Mouse (Mus musculus): ENCODE data around the gene Celf1.
"Not testable (repeated sequence)": the region's sequence is repeated elsewhere in the genome, so short reads cannot be mapped to it uniquely, and the experiment has no call there.

The Celf1 gene

DNA sequence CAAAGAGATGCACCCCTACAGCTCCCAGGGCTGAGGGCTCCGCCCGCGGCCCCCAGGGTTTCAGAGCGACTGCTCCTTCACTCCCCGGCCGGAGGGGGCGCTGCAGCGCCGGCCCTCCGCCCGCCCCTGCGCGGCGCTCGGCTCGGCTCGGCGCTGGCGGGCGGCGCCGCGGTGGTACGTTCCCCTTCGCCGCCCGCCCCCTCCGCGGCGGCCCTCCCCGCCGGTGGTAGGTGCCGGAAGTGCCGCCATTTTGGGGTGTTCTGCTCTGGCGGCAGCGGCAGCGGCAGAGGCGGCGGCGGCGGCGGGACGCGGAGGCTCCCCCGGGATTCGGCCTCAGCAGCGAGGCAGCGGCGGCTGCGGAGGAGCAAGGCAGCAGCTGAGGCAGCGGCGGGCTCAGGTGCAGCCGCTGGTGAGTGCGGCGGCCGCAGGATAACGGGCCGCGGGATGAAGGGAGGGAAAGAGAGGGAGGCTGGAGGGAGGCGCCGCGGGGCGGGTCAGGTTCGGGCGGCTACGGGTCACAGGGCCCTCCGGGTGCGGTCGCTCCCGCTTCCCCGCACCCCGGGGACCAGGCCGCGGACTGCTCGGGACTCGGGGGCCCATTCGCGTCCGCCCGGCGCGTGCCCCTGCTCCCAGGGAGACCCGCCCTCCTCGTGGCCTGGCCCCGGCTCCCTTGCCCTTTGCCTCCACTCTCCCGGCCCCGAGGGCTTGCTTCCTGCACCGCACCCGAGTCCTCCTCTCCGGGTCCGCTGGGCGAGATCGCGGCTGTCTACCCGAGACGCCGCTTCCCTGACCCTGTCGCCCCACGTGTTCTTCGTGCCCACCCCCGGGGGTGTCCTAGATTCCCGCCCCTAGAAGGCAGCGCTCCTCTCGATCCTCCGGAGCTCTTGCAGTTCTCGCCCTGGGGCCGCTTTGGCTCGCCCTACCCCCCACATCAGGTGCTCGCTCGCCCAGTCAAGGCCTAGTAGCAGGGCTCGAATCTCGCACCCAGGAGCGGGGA, at the start of gene Celf1:
TSS of gene Celf1 (plus strand) at position 150 of the 997 bp plus-strand sequence.
- DNase-seq (ENCODE audit: low read depth, low spot score) = peak; percentile 42

DNA sequence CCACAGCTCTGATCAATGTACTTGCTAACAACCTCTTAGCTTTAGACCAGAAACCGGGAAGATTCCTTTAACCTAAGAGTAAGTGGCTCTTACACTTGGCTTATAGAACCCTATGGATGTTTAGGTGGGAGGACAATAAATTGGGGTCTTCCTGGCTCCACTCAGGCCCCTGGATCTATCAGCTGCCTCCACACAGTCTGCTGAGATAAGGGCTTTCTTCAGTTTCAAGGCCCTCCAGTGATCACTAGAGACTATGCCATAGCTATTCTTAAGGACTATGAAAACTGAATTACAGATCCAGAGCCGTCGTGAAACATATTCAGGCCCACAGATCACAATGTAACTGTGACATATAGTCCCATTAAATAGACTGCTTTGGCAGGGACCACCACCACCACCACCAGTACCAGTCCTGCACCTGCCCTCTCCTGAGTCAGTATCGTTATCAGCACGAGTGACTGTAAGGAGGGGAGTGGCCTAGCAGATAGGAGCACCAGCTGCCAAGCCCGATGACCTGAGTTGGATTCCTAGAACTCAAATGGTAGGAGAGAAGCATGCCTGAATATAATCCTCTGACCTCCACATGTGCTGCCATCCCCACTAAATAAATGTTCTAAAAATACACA, 46.4 kb upstream of the Celf1 start:
- DNase-seq (ENCODE audit: low read depth, low spot score) = no peak

DNA sequence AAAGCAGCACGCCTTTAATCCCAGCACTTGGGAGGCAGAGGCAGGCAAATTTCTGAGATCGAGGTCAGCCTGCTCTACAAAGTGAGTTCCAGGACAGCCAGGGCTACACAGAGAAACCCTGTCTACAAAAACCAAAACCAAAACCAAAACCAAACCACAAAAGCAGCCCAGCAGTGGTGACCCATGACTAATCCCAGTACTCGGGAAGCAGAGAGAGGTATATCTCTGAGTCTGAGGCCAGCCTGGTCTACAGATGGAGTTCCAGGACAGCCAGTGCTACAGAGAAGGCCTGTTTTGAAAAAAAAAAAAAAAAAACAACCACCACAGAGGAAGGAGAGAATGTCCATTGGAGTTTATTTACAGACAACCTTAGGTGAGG, 45.9 kb upstream of the Celf1 start:
- not testable (repeated sequence) for DNase-seq (ENCODE audit: low read depth, low spot score)

DNA sequence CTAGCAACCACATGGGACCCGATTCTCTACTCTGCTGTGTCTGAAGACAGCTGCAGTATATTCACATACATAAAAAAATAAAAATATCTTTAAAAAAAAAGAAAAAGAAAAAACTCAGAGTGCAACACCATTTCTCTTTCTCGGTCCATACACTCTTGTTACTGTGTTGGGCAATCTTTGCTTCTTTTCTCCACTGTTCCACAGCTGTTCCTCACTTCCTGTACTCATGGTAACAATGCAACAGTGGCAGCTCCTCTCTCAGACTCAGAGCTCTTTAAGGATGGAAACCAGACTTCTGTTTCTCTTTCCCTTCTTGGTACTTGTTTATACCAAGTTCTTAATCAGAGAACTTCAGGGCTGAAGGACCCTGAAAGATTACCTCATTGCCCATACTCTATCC, 36.8 kb upstream of the Celf1 start:
- no peak for DNase-seq (ENCODE audit: low read depth, low spot score)

DNA sequence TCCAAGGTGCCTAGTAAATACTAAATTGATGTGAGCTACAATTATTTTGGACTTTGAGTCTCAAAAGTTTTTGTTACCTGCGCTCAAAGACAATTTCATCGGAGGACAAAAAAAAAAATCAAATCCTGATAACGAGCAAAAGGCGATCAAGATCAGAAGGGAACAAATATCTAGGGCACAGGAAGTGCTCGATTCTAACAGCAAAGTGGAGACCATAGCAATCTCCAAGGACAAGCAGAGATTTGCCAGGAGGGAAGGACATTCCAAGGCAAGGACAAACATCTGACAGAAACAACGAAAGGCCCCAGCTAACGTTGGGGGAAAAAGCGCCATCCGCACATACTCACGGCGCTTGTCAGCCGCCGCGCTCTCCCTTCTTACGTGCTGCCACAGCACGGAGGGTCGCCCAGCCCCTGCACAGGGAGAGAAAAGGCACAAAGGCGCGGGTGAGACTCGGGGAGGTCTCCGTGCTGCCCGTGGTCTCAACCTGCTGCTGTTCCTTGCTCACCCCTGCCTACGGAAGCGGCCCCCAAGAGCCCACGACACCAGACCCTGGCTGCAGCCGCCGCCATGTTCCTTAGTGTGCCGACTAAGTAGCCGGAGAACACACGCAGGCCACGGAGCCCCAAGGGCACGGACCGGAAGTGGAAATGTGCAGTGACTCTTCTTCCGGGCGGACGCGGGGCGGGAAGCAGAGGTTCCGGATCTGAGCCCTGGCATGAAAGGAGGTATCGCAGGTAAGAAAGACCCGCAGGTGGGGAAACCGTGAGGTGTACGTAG, 35.9 kb upstream of the Celf1 start, which contains the start of the genes Kbtbd4 and Ndufs3:
TSS of gene Kbtbd4 (plus strand) at position 665 of the 780 bp plus-strand sequence.
TSS of gene Ndufs3 (minus strand) at position 752 of the 780 bp plus-strand sequence.
- peak; percentile 83 for DNase-seq (ENCODE audit: low read depth, low spot score)

DNA sequence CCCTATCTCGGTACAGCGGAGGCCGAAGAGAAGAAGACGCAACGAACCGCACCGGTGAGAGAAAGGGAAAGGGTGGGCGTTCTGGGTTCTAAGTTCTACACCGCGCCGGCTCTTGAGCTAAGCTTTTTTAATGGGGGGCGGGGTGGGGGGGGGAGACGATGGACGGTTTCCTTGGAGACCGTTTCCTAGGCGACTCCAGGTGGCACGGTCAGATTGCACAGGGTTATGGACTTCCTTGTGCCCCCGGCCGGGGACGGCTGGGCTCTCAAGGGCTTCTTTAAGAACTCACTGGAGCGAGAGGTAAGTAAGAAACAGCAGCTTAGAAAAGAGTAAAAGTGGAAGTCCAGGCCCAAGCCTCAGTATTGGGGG, 35.3 kb upstream of the Celf1 start:
- no peak for DNase-seq (ENCODE audit: low read depth, low spot score)

DNA sequence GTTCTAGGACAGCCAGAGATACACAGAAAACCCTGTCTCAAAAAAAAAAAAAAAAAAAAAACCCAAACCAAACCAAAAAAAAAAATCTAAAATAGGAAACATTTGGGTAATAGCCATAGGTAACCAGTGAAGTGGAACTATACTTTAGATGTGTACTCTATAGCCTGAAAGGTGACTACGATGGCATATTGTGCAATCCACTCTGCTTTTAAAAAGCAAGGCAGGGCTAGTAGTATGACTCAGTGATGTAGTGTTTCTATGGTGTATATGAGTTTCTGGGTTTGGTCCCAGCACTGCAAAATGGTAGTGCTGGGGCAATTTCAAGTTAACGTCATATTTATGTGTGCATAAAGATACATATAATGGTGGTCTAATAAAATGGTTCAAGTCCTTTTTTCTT, 33.5 kb upstream of the Celf1 start:
- DNase-seq (ENCODE audit: low read depth, low spot score) = no peak

DNA sequence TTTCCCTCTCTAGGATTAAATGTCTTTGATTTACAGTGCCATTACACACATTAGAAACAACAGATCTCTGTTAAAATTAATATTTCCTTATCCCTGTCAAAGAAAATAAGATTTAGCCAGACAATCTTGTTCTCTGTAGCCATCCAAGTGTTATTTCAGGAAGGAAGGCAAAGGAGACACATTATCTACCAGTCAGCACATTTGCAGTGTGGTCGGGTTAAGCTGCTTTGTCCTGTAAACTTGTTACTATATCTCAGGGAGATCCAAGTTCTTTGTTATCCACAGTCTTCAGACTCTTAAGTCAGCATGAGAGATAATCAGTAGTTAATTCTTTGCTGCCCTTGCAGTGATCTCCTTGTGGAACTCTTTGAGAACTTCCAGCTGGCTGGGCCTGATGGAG, 29.3 kb upstream of the Celf1 start:
- no peak for DNase-seq (ENCODE audit: low read depth, low spot score)

DNA sequence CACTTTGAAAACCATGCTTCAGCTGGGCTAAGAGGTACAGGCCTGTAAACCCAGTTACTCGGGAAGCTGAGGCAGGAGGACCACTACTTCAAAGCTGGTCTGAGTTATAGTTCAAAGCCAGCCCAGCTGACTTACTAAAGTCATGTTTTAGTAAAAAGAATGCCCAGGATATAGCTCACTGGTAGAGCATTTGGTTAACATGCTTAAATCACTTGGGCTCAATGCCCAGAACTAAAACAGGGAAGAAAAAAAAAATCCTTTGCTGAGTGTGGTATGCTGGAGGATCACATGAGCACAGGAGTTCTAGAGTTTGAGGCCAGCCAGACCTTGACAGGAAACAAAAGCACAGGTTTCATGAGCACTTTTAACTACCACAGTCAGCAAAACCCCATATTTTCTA, 28.5 kb upstream of the Celf1 start:
- DNase-seq (ENCODE audit: low read depth, low spot score) = no peak

DNA sequence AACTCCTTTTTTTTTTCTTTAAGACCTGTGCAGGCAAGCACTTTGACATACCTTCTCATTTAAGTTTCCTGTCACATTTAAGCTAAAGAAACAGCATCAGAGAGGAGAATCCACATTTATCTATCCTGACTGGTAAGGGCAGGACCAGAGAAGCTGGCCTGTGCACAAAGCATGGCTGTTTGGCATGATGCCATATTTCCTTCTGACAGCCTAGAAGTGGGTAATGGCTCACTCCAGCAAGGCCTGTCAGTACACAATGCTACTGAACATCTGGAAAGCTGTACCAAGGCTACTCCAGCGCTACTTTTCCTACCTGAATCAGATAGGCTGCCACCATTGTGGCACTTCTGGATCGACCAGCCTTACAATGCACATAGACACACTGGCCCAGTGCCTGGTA, 26.5 kb upstream of the Celf1 start:
- no peak for DNase-seq (ENCODE audit: low read depth, low spot score)

DNA sequence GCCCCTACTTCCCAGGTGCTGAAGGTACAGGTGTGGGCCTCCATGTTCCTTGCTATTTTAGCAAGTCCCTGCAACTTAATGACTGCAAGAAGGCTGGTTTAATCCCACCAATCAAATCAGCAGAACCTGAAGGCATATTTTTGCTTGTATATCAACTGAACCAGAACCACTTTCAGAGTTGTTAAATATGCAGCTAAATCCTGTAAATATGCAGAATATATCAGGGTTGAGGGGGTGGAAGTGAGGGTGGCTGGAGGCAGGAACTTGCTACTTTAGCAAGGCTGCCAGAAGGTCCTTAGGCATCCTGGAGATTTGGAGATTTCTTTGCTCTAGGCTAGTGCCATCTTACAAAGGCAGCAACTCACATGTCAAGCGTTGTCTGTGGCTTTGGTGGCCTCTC, 24.7 kb upstream of the Celf1 start:
- no peak for DNase-seq (ENCODE audit: low read depth, low spot score)

DNA sequence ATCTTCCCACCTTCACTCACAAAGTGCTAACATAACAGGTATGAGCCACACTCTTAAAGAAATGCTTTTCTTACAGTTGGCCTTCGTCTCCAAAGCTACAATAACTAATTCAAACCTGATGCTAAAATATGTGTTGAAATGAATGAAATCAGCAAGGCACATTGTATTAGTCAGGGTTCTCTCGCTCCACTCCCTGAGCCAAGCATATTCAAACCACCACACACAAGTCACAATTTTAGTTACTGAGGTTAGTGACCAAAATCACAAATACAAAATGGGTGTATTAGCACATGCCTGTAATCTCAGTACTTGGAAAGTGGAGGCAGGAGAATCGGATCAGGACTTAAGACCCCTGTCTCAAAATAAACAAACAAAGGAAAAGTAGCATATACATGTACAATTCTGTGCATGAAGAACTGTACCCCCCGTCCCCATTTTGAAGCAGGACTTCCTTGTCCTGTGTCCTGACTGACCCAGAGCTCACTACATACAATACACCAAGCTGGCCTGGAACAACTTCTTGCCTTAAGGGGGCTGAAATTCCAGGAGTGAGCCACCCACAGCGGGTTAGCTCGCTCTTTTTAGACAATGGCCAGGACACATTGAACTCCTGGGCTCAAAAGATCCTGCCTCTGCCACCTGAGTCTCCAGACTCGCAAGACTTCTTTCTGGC, 23.5 kb upstream of the Celf1 start:
- no peak for DNase-seq (ENCODE audit: low read depth, low spot score)

DNA sequence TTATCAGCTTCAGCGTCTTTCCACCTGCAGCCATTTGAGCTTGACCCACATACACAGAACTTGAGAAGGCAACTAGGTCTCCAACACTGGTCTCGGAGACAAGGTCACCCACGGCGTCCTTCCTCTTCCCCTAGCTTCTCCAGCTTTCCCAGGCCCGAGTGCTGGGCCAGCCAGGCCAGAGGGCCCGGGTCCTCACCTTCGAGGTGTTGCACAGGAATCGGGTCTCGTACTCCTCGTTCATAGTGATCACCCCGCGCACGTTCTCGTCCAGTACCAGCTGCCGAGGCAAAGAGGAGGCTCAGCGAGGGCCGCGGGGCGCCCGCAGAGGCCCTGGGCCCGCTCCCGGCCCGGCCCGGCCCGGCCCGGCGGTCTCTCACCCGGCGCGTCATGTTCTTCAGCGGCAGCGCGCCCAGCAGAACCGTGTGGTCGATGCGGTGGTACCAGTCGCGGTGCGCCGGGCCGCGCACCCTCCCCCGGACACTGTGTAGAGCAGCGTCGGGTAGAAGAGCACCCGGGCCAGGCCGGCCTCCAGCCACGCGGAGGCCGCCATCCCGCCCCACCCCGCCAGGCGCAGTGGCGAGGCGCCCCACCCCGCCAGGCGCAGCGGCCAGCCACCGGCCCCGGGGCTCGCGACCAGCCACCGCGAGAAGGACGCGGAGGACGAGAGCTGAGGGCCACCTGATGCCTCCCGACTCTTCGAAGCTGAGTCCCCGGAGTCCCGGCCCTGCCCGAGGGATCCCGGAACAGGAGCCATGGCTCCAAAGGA, 22.8 kb upstream of the Celf1 start:
- no peak for DNase-seq (ENCODE audit: low read depth, low spot score)

DNA sequence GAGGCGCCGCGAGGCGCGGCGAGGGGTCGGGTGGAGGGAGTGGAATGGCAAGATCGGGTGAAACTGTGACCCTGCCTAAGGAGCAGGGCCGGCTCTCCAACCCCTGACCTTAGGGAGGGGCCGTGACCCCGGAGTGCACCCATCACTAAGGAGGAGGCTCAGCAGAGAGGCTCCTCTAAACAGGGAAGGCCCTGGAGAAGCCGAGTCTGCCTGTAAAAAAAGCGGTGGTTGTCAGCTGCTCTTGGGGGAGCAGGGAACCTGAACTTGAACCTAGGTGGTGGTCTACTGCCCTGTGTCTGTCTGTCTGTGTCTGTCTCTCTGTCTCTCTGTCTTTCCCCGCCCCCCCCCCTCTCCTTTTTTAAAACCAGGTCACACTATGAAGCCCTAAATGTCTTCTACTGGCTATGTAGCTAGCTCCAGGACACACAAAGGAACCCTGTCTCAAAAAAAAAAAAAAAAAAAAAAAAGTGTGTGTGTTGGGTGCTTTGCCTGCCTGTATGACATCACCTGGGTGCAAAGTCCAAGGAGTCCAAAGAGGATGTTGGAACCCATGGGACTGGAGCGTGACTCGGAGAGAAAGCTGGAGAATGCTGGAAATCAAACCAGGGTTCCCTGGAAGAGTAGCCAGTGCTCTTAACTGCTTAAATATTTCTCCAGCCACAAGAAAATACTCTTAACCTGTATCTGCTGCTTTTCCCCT, 22.0 kb upstream of the Celf1 start:
- no peak for DNase-seq (ENCODE audit: low read depth, low spot score)

DNA sequence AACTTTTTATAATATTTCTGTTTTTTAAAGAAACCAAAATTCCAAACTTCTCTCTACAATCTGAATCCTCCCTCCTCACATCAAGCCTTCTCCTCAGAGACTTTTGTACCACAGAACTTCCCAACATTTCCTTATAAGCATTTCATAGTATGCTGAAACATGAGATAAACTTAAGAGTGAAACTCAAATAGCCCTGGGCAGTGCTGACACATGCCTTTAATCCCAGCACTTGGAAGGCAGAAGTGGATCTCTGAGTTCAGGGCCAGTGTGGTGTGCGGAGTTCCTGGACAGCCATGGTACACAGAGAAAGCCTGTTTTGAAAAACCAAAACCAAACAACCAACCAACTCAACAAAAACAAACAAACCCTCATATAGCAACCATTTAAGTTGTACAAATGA, 19.0 kb upstream of the Celf1 start:
- no peak for DNase-seq (ENCODE audit: low read depth, low spot score)

DNA sequence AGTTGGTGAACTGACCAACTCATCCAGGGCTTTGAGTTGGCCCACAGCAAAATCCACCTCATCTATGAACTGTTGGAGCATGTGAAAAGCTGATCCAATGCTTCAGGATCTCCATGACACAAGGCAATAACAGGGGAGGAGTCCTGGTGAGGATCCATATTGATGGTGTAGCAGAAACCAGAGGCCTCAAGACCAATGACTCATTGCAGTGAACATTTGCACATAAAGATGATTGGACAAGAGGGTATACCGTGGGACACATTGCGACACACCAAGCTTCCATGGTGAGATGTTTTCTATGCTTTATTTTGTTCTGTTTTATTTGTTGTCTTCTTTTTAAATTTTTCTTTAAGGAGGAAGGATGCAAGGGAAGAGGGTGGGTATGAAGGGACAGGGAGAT, 17.5 kb upstream of the Celf1 start:
- no peak for DNase-seq (ENCODE audit: low read depth, low spot score)

DNA sequence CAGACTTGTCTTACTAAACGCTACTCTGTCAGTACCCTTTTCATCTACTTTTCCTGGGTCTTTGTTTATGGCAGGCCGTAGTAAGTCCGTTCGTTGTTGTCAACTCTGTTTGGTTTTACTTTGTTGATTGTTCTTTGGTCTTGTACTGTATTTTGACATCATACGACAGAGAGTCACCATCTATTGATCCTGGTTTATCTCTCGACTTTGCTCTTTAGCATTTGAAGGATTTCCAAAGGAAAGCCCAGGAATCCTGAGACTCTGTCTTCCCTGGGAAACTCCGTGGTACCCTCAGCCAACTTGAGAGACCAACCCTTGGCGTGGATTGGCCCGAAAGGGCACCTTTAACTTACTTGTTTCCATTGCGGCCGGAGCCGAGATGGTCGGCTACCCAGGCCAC, 11.6 kb upstream of the Celf1 start:
- no peak for DNase-seq (ENCODE audit: low read depth, low spot score)

DNA sequence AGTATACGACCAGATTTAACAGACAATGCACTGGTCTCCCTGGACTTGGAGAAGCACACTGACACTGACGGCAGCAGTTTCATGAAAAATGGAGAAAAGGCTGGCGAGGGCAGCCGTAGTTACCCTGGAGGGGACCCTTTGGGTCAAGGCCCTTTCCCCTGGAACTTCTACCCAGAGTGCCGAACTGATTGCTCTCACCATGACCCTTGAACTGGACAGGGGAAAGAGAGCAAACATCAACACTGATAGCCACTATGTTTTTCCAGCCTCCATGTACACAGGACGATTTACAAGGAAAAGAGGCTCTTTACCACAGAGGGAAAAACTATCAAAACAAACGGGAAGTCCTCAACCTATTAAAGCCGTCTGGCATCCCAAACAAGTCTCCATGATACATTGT, 8.4 kb upstream of the Celf1 start:
- no peak for DNase-seq (ENCODE audit: low read depth, low spot score)

DNA sequence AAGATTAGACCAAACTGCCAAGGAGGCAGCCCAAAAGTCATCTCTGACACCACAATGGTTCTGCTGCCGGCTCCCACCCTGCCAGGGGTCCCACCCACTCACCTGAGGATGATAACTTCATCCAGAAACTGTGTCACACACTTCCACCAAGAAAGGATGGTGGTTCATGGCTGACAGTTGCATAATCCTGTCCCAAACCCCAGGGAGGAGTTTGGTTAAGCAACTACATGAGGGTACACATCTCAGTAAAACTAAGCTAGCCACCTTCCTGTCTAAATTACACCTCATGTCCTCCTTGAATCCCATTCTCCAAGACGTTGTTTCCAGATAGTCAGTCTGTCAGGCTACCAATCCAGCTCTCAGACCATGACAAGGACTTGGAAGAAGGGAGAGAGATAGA, 7.9 kb upstream of the Celf1 start:
- no peak for DNase-seq (ENCODE audit: low read depth, low spot score)

DNA sequence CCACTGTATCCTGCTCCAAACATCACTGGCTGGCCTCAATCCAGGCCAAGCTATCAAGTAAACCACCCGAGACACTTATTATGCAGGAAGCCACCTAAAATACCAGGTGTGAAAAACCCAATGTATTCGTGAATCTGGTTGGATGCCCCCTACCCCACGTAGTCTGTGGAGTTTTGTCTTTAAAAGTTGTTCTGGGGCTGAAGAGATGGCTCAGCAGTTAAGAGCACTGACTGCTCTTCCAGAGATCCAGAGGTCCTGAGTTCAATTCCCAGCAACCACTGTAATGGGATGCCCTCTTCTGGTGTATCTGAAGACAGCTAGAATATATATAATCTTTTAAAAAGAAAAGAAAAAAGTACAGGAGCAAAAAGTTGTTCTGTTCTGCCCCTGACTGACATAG, 1.8 kb upstream of the Celf1 start:
- DNase-seq (ENCODE audit: low read depth, low spot score) = no peak
